Mouse (Mus musculus): Measurements from ENCODE around the gene Cstb.
"Not testable (repeated sequence)": the region's sequence is repeated elsewhere in the genome, so short reads cannot be mapped to it uniquely, and the experiment has no call there.

Cstb gene

DNA sequence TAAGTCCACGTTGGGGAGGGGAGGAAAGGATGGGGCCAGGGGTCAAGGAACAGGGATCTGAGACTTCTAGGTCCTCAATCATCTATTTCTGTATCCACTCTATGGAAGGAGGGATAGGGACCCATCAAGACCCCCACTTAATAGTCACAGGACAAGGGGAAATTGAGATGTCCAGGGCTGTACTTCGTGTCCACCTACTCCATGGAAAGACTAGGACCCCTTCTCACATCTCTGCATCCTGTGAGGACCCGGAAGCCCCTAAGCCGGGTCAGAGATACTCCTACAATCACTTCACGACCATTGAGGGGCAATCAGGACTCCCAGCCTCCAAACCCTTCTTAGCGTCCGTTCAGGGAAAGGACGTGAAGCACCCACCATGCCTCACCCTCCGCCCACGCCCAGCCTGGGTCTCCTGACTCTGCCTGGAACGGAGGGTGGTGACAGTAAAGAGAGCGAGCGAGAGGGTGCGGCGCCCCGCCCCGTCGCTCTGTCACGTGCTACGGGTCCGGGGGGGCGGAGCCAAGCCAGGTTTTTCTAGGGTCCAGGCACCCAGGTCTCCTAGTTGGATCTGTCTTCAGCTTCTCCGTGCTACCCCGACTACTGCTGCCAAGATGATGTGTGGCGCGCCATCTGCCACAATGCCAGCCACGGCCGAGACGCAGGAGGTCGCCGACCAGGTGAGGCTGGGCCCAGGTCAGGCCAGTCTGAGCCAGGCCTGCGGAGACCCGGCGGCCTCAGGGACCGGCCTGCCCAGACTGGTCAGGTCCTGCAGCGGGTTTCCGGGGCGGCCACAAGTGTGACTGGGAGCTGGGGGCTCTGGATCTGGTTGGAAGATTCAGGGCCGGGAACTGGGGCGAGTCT lies at the start of gene Cstb:
TSS of gene Cstb (plus strand) at position 489 of the 861 bp plus-strand sequence.
- peak; percentile 95 for DNase-seq

DNA sequence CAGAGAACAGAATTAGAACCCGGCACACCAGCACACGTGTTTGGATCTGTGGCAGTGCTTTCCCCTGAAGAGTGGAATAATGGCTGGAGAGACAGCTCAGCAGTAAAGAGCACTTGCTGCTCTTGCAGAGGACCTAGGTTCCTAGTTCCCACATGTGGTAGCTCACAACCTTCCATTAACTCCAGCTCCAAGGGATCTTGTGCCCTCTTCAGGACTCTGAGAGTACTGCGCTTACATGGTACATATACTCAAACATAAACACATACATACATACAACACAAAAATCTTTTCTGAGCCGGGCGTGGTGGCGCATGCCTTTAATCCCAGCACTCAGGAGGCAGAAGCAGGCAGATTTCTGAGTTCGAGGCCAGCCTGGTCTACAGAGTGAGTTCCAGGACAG lies 47.0 kb upstream of the Cstb start:
- DNase-seq = no peak

DNA sequence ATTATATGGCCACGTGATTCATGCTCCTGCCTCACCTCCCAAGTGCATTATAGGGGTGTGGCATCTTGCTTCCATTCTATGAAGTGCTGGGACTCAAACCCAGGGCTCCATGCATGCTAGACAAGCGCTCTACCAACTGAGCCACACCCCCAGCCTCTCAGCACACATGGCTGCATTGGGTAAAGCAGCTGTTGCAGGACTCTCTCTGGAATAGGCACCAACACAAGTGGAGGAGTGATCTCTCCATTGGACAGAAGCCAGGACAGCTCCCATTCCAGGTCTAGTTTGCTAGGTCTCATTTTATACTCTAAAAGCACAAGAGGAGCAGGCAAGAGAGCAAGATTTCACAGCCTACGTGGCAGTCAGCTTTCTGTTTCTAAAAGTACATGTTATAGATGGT lies 41.9 kb upstream of the Cstb start:
- DNase-seq = no peak

DNA sequence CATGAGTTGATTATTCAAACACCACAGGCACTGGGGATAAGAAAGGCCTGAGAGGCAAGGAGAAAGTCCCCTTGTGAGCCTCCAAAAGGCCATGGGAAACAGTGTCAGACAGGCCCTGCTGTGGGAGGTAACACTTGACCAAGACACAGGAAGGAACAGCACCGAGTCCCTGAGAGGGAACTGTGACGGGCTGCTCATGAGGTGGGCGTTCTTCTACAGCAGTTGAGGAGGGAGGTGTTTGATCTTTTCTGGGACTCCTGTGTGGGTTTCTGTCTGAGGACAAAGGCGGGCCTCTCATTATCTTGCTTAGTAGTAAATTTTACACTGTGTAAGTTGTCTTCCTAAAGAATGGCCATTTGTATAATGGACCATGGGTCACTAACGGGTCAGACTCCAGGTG lies 39.9 kb upstream of the Cstb start:
- DNase-seq = no peak

DNA sequence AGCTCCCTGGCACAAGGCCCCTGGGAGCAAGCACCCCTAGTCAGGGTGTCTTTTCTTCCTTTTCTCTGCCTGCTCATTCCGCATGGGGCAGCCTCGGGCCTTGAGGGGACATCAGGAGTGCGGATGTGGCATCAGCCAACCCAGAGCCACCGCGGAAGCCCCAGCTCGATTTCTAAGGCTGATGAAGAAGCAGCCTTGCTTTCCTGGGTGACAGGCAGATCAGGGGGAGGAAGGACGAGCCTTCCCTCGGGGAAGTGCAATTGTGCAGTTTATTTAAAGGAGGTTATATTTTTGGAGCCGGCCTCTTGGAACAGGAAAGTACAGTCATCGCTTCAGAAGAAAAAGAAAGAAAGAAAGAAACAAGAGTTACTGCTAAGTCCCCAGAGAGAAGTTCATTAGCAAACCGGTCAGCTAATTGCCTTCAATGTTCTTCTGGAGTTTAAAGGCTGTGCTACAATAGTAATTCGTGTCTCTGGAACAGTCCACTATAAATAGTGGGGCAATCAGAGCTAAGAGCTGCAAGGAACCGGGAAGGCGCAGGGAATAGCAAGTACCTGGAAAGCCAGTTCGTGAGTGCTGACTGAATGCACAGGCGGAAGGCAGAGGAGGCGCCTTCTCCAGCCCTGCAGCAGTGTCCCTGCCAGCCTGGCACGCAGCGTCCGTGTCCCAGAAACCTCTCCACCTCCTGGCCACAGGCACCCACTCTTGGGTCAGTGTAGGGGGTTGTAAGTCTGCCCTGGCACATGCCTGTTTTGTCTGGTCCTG lies 37.1 kb upstream of the Cstb start:
- DNase-seq = no peak

DNA sequence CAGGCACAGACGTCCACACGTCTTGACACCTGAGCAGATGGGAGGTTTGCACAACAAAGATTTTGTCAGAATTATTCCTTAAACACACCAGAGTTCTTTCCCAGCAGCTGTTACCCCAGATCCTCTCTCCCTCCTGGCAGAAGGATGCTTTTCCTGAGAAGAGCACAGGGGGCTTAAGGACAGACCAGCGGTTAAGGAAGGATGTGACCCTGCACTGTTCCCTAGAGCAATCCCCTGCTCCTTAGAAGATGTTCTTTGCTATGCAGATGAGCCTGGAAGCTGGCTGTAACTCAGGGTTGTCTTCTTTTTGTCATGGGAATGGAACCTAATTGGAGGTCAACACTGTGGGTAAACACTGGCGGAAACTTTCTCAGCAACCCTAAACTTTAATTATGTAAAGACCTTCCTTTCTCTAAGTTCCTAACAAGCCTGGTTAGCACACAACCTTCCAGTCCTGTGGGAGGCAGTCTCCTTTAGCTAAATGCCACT lies 34.4 kb upstream of the Cstb start:
- no peak for DNase-seq

DNA sequence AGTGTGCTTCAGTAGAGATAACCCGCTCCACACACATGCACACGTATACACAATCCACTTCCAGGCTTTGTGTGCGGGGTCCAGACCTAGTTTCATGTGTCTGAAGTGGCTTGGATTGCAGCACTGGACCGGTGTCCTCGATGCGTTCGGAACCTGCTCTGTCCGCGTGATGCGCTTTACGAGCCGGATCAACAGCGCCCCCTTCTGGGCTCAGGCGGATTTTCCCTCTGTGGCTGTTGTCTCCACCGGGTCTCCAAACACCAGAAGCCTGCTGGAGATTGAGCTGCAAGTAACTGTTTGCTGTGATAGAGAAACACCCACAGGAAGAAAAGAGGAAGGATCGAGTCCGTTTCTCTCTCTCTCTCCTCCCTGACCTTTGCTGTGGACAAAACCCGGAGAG lies 33.4 kb upstream of the Cstb start:
- peak; percentile 88 for DNase-seq

DNA sequence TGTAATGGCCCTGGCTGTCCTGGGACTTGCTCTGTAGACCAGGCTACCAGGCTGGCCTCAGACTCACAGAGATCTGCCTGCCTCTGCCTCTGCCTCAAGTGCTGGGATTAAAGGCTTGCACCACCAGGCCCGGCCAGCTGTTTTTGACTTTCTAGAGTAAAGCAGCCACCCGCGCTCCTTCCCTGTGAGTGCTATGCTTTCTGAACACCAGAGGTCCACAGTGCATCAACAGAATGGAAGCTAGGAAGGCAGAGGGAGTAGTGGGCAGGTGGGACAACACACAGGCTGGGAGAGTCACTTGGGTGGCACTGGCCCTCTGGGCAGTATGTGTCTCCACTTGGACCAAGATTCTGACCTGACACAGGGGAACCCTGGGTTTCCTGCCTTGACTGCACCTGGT lies 30.1 kb upstream of the Cstb start:
- DNase-seq = no peak

DNA sequence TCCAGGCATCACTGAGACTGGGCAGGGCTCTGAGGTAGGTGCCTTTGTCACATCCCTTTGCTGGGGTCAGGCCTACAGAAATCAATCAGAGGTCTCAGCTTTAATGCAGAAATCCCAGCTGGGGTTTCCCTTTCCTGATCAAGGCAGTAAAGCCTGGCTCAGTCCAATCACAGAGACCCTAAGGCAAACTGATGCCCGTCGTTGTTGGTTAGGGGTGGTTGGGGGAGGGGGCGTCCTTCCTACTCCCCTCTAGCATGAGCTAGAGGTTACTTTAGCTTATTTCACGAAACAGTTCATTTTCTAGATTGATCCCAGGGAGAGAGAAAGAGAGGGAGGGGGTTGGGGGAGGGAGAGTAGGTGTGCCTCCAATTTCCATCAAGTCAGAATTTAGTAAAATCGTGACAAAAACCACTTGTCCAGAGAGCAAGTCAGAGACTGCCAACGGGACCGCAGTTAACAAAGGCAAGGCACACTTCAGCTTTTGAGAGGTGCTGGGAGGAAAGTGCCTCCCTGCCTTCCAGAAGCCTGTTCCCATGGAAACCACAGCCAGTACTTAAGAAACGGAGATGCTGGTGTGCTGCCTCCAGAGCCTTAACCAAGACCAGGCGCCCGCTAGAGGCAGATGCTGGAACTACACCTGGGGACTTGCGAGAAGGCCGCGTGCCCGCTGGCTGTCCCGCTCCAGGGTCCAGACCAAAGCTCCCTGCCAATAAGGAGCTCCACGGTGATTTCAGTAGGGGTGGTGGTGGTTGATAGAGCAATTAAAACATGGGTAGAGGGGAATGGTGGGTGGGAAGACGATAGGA lies 29.4 kb upstream of the Cstb start:
- peak; percentile 98 for DNase-seq

DNA sequence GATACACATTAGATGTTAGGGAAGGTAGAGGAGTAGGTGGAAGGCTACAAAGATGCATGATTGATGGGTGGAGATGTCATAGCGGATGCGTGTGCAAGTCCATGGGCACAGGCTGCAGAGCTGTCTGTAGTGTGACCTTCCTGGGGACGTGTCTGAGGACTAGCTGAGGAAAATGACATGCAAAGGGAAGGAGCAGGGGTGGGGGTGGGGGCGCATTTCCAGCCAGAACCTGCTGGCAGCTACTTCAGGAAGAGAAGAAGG lies 28.9 kb upstream of the Cstb start:
- DNase-seq = no peak

DNA sequence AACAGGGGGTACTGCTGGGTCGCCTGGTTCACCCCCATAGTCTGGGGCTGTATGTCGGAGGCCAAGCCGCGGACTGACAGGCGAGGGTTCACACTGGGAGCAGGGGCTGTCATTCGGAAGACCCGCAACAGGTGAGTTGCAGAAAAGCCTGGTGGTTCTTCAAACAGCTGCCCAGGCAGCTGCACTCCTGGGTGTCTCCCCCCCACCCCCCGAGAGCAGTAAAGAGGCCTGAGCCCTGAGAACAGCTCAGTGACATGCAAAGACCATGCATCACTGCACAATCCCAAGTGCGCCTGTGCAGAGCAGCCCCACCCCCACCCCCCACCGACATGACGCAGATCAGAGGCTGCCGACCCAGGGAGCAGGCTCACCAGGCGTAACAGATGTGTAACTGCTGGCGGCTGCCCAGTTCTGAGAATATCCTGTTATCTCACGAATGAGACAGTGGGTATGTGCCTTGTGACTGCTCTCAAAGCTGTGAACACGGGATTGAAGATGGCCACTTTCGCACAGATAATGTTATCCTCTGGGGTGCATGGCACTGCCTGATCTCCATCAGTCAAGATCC lies 26.3 kb upstream of the Cstb start:
- peak; percentile 68 for DNase-seq

DNA sequence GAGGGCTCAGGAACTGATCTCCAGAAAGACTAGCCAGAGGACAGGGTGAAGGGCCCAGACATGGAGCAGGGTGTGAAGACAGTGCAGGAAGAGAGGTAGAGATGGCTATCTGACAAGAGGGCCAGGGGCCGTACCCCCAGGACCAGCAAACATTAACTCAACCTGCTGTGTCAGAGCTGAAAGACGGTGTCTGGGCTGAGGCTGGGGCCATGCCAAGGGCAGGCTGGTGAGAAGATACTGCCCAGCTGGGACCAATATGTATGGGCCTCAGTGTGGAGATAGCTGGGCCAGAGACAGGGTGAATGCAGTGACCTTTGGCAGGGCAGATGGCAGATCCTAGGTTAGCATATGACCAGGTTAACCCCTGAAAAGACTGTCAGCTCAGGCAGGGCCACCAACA lies 24.3 kb upstream of the Cstb start:
- DNase-seq = no peak

DNA sequence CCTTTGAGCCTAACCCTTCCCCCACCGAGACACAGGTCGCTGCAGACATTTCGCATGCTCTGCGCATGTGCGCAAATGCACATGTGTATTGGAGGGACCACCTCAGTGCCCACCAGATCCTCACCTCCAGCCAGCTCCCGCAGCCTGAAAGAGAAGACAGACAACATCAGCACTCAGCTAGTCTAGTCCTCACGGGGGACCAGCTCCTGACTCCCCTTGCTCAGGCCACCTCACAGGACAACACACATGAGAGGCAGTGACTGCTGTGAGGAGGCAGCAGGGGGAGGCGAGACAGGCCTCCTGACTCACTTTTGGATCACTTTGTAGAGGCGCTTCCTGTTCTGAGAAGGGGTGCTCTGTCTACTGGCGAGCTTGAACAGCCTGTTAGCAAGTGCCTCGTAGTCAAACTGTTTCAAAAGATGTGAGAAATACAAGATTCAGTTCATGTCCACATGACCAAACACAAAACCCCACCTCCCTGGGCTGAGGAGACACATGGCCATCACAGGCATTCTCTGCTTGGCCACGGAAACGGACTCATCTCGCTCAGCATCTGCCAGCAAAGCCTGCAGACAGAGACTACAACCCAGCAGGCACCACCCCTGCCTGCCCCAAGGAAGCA lies 23.1 kb upstream of the Cstb start:
- no peak for DNase-seq

DNA sequence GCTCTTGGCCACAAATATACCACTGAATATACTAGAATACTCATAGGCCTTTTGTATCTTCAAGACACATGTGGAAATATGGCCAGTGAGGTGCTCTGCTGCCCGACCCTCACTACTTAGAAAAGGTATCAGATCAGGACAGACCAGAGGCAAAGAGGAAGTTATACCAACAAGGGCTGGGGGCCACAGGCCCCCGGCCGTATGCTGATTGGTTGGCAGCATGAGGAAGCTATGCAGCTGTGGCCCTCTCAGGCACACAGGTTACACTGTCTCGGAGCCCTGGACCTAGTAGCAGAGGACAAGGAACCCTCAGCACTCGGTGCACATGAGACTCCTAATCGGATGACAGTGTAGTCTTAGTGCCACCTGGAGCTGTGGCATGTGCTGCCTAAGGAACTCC lies 19.3 kb upstream of the Cstb start:
- no peak for DNase-seq

DNA sequence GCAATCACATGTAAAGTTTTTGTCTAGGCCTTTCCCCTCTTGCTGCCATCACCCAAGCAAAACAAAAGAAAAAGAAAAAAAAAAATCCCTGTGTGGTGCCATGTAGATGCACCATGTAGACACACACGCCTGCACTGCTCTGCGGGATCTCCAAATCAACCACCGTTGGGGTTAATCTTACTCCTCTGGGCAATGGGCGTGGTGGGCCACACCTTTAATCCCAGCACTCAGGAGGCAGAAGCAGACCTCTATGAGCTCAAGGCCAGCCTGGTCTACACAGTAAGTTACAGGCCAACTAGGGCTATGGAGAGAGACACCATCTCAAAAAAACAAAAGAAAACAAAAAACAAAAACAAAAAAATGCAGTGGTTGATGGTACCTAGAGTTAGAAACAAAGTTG lies 18.3 kb upstream of the Cstb start:
- no peak for DNase-seq

DNA sequence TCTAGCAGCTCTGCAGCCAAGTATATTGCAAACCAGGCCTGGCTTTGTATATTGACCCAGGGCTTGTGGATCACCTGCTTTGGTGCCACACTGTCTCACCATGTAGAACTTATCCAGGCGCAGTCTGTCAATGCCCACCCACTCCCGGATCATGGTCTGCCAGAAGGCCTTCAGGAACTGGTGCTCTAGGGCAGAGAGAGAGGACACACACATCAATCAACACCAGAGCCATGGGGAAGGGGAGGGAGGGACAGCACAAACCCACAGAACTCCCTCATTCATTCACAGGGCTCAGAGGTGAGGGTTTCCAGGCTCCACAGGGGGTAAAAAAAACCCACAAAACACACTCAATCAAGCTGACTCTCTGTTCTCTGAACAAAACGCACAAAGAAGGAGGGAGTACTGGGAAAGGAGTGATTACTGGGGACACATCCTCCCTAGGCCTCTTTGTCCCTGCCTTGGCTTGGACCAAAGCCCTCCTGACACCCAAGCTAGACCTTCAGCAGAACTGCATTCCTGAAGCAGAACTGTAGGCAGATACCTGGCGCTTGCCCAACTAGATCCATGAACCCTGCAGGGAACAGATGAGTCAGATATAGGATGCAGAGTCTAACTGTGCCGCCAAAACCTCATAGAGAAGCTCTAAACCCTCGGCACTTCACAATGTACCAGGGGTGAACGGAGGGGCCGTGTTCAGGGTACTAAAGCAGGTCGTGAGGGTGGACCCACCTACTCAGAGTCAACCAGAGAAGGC lies 16.3 kb upstream of the Cstb start:
- no peak for DNase-seq

DNA sequence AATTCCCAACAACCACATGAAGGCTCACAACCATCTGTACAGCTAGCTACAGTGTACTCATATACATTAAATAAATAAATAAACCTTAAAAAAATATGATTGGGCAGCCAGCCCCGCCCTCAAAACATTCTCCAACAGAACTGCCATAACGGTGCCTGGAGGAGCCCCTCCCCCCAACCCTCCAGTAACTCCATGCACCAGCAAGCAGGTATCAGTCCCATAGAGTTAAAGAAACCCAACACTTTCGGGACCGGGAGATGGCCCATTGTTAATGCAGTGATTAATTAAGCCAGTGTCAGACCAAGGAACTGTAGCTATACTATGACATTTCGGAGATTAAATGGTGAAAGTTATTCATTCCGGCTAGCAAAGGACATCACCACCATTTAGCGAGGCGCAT lies 13.6 kb upstream of the Cstb start:
- DNase-seq = no peak

DNA sequence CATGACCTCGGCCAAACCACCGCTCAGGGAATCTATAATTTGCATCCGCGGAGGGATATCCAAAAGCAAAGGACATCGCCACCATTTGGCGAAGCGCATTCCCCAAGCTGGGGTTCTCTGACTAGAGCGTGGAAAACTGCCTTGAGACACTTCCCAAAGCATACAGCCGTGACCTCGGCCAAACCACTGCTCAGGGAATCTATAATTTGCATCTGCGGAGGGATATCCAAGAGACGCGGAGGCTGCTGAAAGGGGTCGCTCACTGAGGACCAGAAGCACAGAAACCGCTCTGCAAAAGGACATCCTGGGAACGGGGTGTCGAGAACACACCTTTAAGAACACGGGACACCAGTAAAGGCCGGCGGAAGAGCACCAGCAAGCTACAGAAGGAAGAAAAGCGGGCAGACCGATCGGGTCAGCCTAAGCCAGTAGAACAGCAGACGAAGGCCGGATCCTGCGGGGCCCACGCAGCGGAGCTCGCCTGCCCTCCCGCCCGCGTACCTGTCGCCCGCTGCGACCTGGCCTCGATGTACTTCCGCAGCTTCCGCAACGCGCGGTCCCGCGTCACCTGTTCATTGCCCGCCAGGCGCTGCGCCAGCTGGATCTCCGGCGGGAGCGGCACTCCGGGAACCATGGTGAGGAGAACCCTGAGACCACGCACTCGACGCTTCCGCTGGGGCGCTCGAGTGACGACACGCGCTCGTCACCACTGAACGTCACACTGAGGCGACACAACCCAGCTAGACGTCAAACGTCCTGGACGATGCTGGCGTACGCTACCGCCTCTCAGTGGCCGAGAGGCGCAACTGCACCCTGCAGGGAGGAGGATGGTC lies 12.9 kb upstream of the Cstb start, which contains the start of gene Rrp1:
TSS of gene Rrp1 (minus strand) at position 725 of the 833 bp plus-strand sequence.
- peak; percentile 97 for DNase-seq

DNA sequence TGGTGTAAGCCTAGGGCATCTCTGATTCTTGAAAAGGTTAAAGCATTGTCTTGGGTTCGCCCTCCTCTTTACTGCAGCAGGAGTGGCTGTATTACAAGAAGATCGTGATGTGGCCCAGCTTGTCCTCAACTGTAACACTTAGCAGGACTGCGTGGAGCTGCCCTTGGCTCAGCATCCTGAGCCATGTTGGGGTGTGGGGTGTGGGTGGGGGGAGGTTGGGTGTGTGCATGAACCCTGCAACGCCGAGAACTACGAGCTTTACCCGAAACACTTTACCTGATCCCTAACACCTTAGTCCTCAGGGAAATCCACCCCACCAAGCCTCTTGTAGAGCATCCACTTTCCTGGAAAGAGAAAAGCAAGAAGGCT lies 12.3 kb upstream of the Cstb start:
- no peak for DNase-seq

DNA sequence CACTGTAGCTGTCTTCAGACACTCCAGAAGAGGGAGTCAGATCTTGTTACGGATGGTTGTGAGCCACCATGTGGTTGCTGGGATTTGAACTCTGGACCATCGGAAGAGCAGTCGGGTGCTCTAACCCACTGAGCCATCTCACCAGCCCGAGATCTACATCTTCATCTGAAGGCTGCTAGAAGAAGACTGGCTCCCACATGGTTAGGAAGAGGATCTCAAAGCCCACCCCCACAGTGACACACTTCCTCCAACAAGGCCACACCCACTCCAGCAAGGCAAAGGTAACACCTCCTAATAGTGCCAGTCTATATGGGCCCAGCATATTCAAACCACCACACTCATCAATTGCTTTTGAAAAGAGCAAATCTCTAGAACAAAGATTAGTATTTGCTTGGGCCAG lies 10.5 kb upstream of the Cstb start:
- DNase-seq = not testable (repeated sequence)

DNA sequence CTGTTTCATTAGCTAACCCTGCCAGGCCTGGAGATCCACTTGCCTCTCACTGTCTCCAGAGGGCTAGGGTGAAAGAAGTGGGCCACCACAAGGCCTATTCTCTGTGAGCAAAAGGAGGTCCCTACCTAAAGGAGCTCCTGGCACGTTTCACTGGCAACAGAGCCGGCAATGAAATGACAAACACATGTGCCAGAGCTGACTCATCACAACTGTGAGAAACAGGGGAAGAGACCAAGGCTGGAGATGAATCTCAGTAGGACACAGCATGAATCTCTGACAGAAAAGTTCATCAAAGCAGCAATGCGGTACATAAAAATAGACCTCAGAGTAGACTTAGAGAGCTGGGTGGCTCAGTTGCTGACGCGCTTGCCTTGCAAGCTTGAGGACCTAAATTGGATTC lies 7.6 kb upstream of the Cstb start:
- no peak for DNase-seq

Data from thymus, postnatal 4 days (tissue).